Mouse (Mus musculus) naive thymus-derived CD4-positive, alpha-beta T cell, adult 2 months (primary cell): ENCODE measurements around the gene Zfp507.

Experiments used
- DNase-seq: peaks from one replicate; pipeline ENCODE4 v3.0.0-alpha.2; 2011; ENCODE audit warnings: low read depth

Gene Zfp507

GRCm38 (mm10) chr7:35802906-35803595 is at the start of gene Zfp507:
Gene Zfp507 (minus strand): TSS chr7:35803003.
- peak; percentile 91 for DNase-seq

- no peak for DNase-seq
These were observed 47.6 kb upstream of the Zfp507 start for GRCm38 (mm10) chr7:35850426-35850825.

- no peak for DNase-seq
These were observed 45.7 kb upstream of the Zfp507 start for GRCm38 (mm10) chr7:35848526-35848925.

- no peak for DNase-seq
These were observed 37.7 kb upstream of the Zfp507 start for GRCm38 (mm10) chr7:35840504-35840903.

- no peak for DNase-seq
These were observed 34.0 kb upstream of the Zfp507 start for GRCm38 (mm10) chr7:35836851-35837250.

- no peak for DNase-seq
These were observed 33.6 kb upstream of the Zfp507 start for GRCm38 (mm10) chr7:35836415-35836814.

- no peak for DNase-seq
These were observed 27.3 kb upstream of the Zfp507 start for GRCm38 (mm10) chr7:35830119-35830518.

- no peak for DNase-seq
These were observed 21.1 kb upstream of the Zfp507 start for GRCm38 (mm10) chr7:35823906-35824305.

- no peak for DNase-seq
These were observed 19.5 kb upstream of the Zfp507 start for GRCm38 (mm10) chr7:35822320-35822719.

- no peak for DNase-seq
These were observed 18.6 kb upstream of the Zfp507 start for GRCm38 (mm10) chr7:35821357-35821756.

GRCm38 (mm10) chr7:35819486-35819885 is 16.7 kb upstream of the Zfp507 start:
- DNase-seq, result no peak

GRCm38 (mm10) chr7:35814759-35815551 is 12.2 kb upstream of the Zfp507 start:
- DNase-seq, result no peak

GRCm38 (mm10) chr7:35813306-35813705 is 10.5 kb upstream of the Zfp507 start:
- no peak for DNase-seq

- DNase-seq, result no peak
These were observed 7.9 kb upstream of the Zfp507 start for GRCm38 (mm10) chr7:35810736-35811135.

GRCm38 (mm10) chr7:35804206-35804605 is 1.4 kb upstream of the Zfp507 start:
- DNase-seq, result no peak

- no peak for DNase-seq
These were observed 450 bp downstream of the Zfp507 start for GRCm38 (mm10) chr7:35802201-35802905.

- DNase-seq, result no peak
These were observed 6.7 kb downstream of the Zfp507 start for GRCm38 (mm10) chr7:35796123-35796522.

GRCm38 (mm10) chr7:35794145-35794664 is 8.6 kb downstream of the Zfp507 start:
- DNase-seq, result no peak

- no peak for DNase-seq
These were observed 10.5 kb downstream of the Zfp507 start for GRCm38 (mm10) chr7:35792150-35792848.

- DNase-seq, result no peak
These were observed 11.9 kb downstream of the Zfp507 start for GRCm38 (mm10) chr7:35790926-35791325.

- DNase-seq, result no peak
These were observed 12.6 kb downstream of the Zfp507 start for GRCm38 (mm10) chr7:35790201-35790600.

- DNase-seq, result no peak
These were observed 17.2 kb downstream of the Zfp507 start for GRCm38 (mm10) chr7:35785579-35785978.
